Mouse (Mus musculus): Measurements from ENCODE around the gene Tmprss13.

Tmprss13 gene

DNA sequence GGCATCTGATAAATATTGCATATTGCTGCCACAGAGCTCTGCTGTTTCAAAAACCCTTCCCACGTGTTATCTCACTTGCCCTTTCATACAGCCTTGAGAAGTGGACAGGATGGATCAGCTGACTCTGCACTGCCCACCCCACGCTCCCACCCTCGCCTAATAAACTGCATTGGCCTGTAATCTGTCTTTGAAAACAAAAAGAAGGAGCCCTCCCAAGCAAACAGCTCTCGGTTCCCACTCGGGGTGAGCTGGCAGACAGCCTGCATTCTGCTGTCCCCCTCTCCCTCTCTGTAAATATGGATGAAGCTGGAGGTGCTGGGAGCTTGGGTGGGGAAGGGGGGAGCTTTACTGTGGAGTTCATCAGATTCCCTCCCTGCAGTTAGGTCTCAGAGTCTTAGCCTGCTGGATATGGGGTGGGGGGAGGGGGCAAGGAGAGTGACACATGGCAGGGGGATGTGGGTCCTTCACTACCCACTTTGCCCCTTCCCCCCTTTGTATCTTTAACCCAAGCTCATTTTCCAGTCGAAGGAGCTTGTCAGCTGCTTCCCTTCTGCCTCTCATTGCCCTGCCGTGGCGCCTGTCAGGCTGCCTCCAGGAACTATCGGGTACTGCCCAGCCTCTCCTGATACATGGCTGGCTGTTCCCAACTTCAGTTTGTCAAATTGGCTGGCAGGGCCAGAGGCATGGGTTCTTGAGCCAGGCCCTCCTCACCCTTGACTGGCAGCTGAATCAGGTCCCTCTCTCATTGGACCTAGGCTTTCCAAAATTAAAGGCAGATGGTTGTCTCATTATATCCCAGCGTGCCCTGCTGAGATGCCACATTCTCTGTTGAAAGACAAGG lies 61.7 kb downstream of the Tmprss13 start:
- DNase-seq (ENCODE audit: extremely low spot score, low read depth, low spot score) = no peak

DNA sequence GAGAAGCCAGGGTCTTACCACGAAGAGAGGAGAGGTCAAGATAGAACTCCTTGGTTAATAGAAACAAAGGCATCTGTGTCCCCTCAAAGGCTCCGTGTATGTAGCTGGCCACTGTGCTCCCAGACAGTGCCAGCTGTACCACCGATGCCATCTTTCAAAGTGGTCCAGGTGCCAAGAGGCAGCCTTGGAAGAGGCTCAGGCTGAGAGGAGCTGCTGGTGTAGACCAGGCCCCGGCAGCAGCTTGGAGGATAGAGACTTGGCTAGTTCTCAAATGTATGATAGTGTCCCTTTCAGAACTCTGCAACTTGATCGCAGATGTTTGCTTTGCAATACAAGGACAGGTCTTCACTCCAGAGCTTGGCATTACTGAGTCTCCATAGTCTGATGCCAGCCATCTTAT lies 63.4 kb downstream of the Tmprss13 start:
- DNase-seq (ENCODE audit: extremely low spot score, low read depth, low spot score) = no peak

DNA sequence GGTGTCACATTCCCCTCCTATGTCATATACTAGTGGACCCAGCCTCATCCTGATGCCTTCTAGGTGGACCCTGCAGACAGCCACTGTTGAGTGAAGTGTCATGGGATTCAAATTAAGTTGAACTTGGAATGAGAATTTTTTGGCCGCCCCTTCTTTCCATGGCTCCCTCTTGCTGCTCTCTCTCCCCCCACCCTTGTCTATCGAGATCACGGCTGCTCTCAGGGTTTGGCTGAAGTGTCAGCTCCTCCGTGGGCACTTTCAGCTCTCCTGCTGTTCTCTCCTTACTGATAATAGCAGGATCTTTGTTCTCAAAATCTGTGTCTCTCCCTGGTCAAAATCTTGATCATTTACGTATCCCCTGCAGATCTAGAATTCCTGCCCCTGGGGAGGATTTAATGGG lies 63.9 kb downstream of the Tmprss13 start:
- DNase-seq (ENCODE audit: extremely low spot score, low read depth, low spot score) = no peak

DNA sequence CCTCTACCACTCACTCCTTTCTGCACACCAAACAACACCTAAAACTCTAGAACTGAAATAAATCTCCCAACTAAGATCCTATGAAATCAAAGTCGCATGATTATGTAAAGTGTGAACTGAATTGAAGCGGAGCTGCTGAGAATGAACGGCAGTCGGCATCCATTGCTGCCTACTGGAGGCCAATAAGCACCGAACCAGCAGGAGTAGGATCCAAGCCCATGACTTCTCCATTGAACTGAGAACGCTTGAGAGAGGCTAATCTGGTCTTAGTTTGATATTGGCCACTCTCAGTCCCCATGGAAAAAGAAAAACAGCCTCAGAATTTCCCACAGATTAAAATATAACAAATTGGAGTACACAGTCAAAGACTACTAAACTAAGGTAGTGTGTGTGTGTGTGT lies 65.0 kb downstream of the Tmprss13 start:
- DNase-seq (ENCODE audit: extremely low spot score, low read depth, low spot score) = no peak

DNA sequence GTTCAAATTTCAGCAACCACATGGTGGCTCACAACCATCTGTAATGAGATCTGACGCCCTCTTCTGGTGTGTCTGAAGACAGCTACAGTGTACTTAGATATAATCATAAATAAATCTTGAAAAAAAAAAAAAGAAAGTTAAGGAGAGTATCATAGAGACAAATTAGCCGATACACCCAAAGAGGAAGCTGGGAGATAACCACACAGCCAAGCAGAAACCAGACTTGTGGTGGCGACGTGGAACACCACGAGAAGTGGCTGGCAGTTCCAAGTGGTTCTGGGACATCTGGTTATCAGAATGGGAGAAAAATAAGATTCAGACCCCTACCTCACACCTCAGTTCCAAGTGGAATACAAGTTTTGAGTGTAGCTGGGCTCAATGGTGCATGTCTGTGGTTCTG lies 67.8 kb downstream of the Tmprss13 start:
- DNase-seq (ENCODE audit: extremely low spot score, low read depth, low spot score) = no peak

DNA sequence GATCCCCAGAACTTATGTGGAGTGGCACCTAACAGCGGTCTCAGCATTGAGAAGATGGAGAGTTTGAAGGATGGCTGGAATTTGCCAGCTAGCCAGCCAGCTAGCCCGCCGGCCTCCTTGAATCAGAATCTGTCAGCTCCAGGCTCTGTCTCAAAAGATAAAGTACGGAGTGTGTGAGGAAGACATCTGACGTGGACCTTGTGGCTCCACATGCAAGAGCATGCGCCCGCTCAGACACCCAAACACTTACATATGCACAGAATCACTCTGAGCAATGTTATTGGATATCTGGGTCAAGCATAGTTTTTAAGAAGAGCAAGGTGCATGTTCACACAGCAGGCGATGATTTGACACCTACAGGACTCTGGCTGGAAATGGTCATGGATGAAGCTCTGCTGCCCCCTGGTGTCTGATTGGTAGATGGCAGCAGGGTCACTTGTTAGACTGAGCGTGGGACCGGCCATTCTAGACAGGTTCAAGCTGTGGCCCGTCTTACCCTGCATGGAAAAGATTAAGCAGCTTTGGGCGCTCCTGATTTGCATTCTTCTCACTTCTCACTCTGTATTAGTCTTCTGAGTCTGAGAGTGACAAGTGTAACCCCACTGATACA lies 69.6 kb downstream of the Tmprss13 start:
- no peak for DNase-seq (ENCODE audit: extremely low spot score, low read depth, low spot score)

DNA sequence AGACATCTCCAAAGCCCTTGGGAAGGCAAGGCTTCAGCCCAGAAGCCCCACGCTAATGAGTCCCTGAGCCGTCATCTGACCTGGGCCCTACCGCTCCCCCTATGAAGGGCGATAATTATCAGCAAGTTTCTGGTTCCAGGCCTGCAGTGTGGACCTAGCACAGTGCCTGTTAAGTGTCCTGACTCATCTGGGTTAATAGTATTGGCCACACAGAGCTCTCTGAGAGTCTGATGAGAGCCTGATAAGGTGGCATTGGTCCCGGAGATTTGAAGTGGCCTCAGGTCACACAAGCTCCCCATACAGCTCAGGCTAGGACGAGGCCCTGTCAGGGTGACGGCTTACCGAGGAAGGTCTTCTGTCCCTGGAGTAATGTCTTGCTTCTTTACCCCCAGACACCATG lies 70.7 kb downstream of the Tmprss13 start:
- DNase-seq (ENCODE audit: extremely low spot score, low read depth, low spot score) = no peak

DNA sequence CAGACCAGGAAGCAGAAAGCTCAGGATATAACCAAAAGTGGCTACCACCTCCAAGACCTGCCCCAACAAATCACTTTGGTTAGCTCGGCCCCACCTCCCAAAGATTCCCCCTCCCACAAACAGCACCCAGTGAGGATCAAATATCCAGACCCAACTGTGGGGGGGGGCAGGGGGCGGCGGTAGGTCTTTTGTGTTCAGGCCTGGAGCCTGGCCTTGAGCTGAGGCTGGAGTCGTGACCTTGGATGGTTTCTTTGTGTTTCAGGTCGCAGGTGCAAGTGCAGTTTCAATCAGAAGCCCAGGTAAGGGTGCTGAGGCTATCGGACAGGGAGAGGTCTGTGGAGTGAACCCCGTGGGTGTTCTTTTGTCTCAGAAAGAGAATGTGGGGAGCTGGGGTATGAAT lies 72.4 kb downstream of the Tmprss13 start:
- no peak for DNase-seq (ENCODE audit: extremely low spot score, low read depth, low spot score)

DNA sequence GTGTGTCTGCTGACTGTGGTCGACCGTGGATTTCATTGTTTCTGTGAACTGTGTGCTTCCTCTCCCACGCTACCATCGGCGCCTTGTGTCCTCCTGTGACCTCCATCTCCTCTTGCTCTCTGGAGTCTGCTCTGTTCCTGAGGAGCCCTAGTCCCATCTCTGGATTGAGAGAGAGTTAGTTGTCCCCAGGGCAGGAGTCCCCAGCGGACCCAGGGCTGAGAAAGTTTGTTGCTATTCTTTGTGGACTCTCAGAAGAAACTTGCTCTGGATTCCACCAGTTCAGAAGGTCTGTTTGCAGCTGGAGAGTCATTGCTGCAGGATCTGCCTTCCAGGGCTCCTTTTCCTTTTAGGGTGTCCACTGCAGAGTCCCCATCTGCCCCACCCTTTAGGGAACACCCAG lies 76.3 kb downstream of the Tmprss13 start:
- no peak for DNase-seq (ENCODE audit: extremely low spot score, low read depth, low spot score)

DNA sequence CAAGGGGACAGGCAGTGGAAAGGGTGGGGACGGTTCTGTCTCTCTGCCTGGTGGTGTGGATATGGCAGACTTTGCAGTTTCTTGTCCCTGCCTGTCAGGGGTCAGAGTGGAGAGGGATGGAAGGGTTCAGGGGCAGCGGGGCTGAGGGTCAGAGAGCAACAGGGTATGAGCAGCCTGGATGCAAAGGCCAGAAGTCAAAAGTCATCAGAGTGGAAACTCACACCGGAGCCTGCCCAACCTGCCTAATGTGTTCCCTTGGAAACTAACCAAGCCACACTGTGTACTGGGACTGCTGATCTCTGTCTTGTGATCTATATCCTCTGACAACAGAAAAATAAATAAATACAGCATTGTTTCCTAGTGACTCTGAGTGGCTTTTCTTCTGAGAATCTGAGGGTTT lies 76.9 kb downstream of the Tmprss13 start:
- no peak for DNase-seq (ENCODE audit: extremely low spot score, low read depth, low spot score)

All from hindlimb bud, embryonic 11.5 days (tissue).